Mouse (Mus musculus): ENCODE results near the gene Rxrg. TPM values are rescaled to one million over a fixed set of nuclear protein-coding genes. Genes with fewer than 3 reads are reported as not detected.

Rxrg gene
- total RNA-seq (2023), result not detected

DNA sequence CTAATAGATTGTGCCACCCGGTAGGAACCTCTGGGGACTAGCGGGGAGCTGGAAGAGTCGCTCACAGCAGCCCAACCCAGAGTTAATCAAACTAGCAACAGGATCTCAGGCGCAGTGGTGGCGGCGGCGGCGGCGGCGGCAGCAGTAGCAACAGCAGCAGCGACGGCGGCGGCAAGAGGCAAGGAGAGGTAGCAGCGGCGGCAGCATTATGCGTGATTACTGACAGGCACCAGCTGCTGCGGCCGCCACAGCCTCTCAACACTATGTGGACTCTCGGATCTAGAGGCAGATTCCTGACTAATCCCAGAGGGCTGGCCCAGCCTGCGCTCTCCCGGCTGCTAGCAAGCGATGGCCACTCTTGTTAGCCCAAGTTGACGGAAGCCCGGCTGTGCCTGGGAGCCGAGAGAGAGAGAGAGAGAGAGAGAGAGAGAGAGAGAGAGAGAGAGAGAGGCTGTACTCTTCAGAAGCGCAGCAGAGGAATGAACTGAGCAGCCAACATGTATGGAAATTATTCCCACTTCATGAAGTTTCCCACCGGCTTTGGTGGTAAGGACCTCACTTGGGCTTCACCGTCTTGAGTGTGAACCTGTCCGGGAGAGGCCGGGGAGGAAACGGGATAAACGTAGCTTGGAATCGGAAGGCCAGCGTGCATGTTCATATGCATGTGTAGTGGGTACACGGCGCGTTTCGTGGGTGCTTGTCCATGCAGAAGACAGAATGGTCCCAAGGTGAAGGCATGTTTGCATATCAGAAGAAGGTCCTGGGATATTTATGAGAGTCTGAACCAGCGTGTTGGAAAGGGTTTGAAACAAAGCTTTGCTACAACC lies at the start of gene Rxrg:
Rxrg (plus strand) TSS at position 130 of the 827 bp plus-strand sequence.

DNA sequence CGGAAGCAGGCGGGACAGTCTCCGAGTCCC lies 90.9 kb downstream of the Rxrg start, which contains the start of gene Lmx1a:
Lmx1a (plus strand) TSS at position 6 of the 30 bp plus-strand sequence.

Other genes with a start within 250 kb of the Rxrg start
- 42.8 TPM for gene Aldh9a1, start 248.4 kb upstream of the Rxrg start, total RNA-seq (2023)
- 1.6 TPM for gene Mgst3, start 204.5 kb upstream of the Rxrg start, total RNA-seq (2023)
- not detected for gene Lrrc52, start 131.6 kb upstream of the Rxrg start, total RNA-seq (2023)
- not detected for gene Lmx1a, start 90.9 kb downstream of the Rxrg start, total RNA-seq (2023)